Mouse (Mus musculus) brain, embryonic 14.5 days (tissue): Measurements from ENCODE around the gene Chd4.

Source experiments
- CTCF ChIP-seq: fragments of 200-500 bp; IDR thresholded peaks from 2 replicates; pipeline ENCODE4 v1.5.1; 2012; ENCODE audit warnings: inconsistent platforms, mild to moderate bottlenecking, moderate library complexity, borderline replicate concordance; ENCODE audit not compliant: insufficient read depth, insufficient read length; ENCODE audit errors: extremely low read depth
- POLR2A ChIP-seq: fragments of 200-500 bp; IDR thresholded peaks from 2 replicates; pipeline ENCODE4 v1.6.1; 2012; ENCODE audit warnings: mild to moderate bottlenecking, inconsistent platforms, borderline replicate concordance; ENCODE audit not compliant: poor library complexity, insufficient read depth, insufficient read length, severe bottlenecking; ENCODE audit errors: extremely low read depth

GRCm38 (mm10) chr6:125153018-125153389, 57.2 kb downstream of the Chd4 start:
- TF ChIP-seq CTCF = no peak
- no peak for TF ChIP-seq POLR2A
